Mouse (Mus musculus) frontal cortex, adult 2 months (tissue): ENCODE results near the gene Cracr2b. TPM values are rescaled to one million over a fixed set of nuclear protein-coding genes. Genes with fewer than 3 reads are reported as not detected.

Experiments used
- DNase-seq, 2 experiments: peaks; one replicate each; pipeline ENCODE4 v3.0.0; 2022; ENCODE audit warnings: low spot score in 1 of 2; ENCODE audit errors: extremely low spot score in 1 of 2
- polyA plus RNA-seq: library from polyadenylated mRNA; depleted of rRNA; stranded (reverse); fragments of >200 nt; gene quantifications from 2 replicates; pipeline ENCODE4 v1.2.3, GENCODE M21; 2012

Cracr2b gene
- polyA plus RNA-seq, 1 experiment = 8.7 TPM

GRCm38 (mm10) chr7:141483114-141483653 is 22.3 kb downstream of the Cracr2b start:
- DNase-seq = no peak

GRCm38 (mm10) chr7:141484186-141485120 is 23.6 kb downstream of the Cracr2b start:
- no peak for DNase-seq

- no peak for DNase-seq
Measured at GRCm38 (mm10) chr7:141485186-141485585, 24.3 kb downstream of the Cracr2b start.

GRCm38 (mm10) chr7:141485606-141486005 is 24.7 kb downstream of the Cracr2b start:
- no peak for DNase-seq

- DNase-seq = no peak
Measured at GRCm38 (mm10) chr7:141486239-141486638, 25.3 kb downstream of the Cracr2b start.

- DNase-seq = no peak
Measured at GRCm38 (mm10) chr7:141487141-141487540, 26.2 kb downstream of the Cracr2b start.

GRCm38 (mm10) chr7:141491151-141491550 is 30.3 kb downstream of the Cracr2b start:
- DNase-seq = no peak

- no peak for DNase-seq
Measured at GRCm38 (mm10) chr7:141492738-141493137, 31.8 kb downstream of the Cracr2b start.

- no peak for DNase-seq
Measured at GRCm38 (mm10) chr7:141493729-141494128, 32.8 kb downstream of the Cracr2b start.

GRCm38 (mm10) chr7:141495379-141495778 is 34.5 kb downstream of the Cracr2b start:
- DNase-seq = no peak

GRCm38 (mm10) chr7:141495940-141496339 is 35.0 kb downstream of the Cracr2b start:
- DNase-seq = no peak

GRCm38 (mm10) chr7:141497600-141497999 is 36.7 kb downstream of the Cracr2b start:
- peak in 1 of 2 experiments; percentile 41 for DNase-seq

- no peak for DNase-seq
Measured at GRCm38 (mm10) chr7:141501820-141502555, 41.1 kb downstream of the Cracr2b start.

- DNase-seq = no peak
Measured at GRCm38 (mm10) chr7:141502556-141502905, 41.6 kb downstream of the Cracr2b start.

- DNase-seq = no peak
Measured at GRCm38 (mm10) chr7:141506278-141506677, 45.4 kb downstream of the Cracr2b start.

- DNase-seq = no peak
Measured at GRCm38 (mm10) chr7:141508160-141508559, 47.3 kb downstream of the Cracr2b start.

GRCm38 (mm10) chr7:141510196-141510595 is 49.3 kb downstream of the Cracr2b start:
- DNase-seq = no peak

GRCm38 (mm10) chr7:141510681-141511191 is 49.8 kb downstream of the Cracr2b start:
- DNase-seq = no peak
